In the genomic region with DNA sequence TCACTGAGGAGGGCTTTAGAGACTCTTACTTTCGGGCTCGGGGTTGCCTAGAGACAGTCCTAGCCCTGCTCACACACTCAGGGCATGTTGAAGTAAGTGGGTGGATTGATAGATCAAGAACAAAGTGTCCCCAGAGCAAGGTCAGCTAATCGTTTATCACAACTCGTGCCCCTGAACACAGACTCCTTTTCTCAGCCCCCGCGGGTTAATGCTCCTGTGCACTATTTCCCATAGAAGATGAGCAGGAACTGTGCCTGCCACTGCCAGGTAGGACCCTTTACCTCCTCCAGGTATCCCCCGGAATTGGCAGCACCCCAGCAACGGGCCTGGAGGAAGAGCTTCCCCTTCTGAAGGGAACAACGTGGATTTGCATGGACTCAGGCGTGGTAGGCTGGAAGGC, we compare ENCODE assay signal across 18 mouse cellular contexts. TPM values are rescaled to one million over a fixed set of nuclear protein-coding genes. Genes with fewer than 3 reads are reported as not detected.
DNase-seq lines count a peak whose midpoint lies in the region; ATAC-seq lines count a peak whose summit lies in the region.
"Had no signal": no experiment of that assay in that cellular context is flagged by ENCODE, and none has a peak within 500 bp of the region (broad histone marks: within the 10 kb centered on the region; RNA-seq: fewer than 3 reads in every experiment).

No protein-coding gene starts in this region.

- WGBS in heart, embryonic 10.5 days, result 73% methylated on average over 10 of the region's 10 CpGs
- 72% methylated on average over 10 of the region's 10 CpGs for WGBS in heart, embryonic 12.5 days

- peaks cover 24% of the 10 kb centered on the region; the same call in 1 of the 2 replicates for H3K4me1 ChIP-seq in heart, embryonic 10.5 days
- peaks cover 14% of the 10 kb centered on the region for H3K4me1 ChIP-seq in heart, embryonic 12.5 days (replicated peaks)

- no peak for ATAC-seq in heart, embryonic 12.5 days (ENCODE audit: insufficient number of reproducible peaks, low FRiP score)
- ATAC-seq: forebrain, embryonic 13.5 days; forebrain, postnatal 0 days; intestine, embryonic 15.5 days had no signal

- H3K27ac ChIP-seq in heart, embryonic 10.5 days, result peak overlapping the region; percentile 22; the same call in 1 of the 2 replicates
- no peak overlapping the region for H3K27ac ChIP-seq in heart, embryonic 12.5 days (ENCODE audit: poor library complexity, severe bottlenecking)
- H3K27ac ChIP-seq: embryonic facial prominence, embryonic 13.5 days; forebrain, embryonic 13.5 days; heart, embryonic 15.5 days; hindbrain, embryonic 13.5 days; intestine, embryonic 15.5 days had no signal

- H3K36me3 ChIP-seq in heart, embryonic 10.5 days, result no peaks in the 10 kb centered on the region
- H3K36me3 ChIP-seq in heart, embryonic 12.5 days, result no peaks in the 10 kb centered on the region
- H3K36me3 ChIP-seq: embryonic facial prominence, embryonic 13.5 days; heart, embryonic 15.5 days; hindbrain, embryonic 13.5 days; intestine, embryonic 15.5 days had no signal

- H3K4me3 ChIP-seq in heart, embryonic 10.5 days, result no peak overlapping the region
- H3K4me3 ChIP-seq in heart, embryonic 12.5 days, result no peak overlapping the region
- H3K4me3 ChIP-seq: embryonic facial prominence, embryonic 13.5 days; forebrain, embryonic 13.5 days; heart, embryonic 15.5 days; hindbrain, embryonic 13.5 days; intestine, embryonic 15.5 days had no signal

- DNase-seq in heart, embryonic 10.5 days (ENCODE audit: low spot score), result no peak
- peak; percentile 47 for DNase-seq in adrenal gland, adult 2 months
- DNase-seq in adrenal gland, postnatal 10 days, result peak; percentile 50
- peak; percentile 82 for DNase-seq in testis, postnatal 10 days (ENCODE audit: low spot score)
- DNase-seq in Muller cell, postnatal 12 days (ENCODE audit: inconsistent ontology term), result no peak
- DNase-seq in spleen, postnatal 14 days (ENCODE audit: low spot score in 2 of 2), result no peak
- DNase-seq: cerebellum, adult 2 months; cerebellum, postnatal 25 days; forebrain, postnatal 0 days; gastrocnemius, postnatal 14 days; heart, postnatal 14 days; kidney, adult 18-20 months had no signal

- H3K9ac ChIP-seq in heart, embryonic 12.5 days, result no peak overlapping the region
- H3K9ac ChIP-seq: embryonic facial prominence, embryonic 13.5 days; forebrain, embryonic 13.5 days; forebrain, postnatal 0 days; heart, embryonic 15.5 days; hindbrain, embryonic 13.5 days; intestine, embryonic 15.5 days had no signal

- H3K4me2 ChIP-seq in heart, embryonic 12.5 days, result no peak overlapping the region
- H3K4me2 ChIP-seq: embryonic facial prominence, embryonic 13.5 days; forebrain, embryonic 13.5 days; heart, embryonic 15.5 days; hindbrain, embryonic 13.5 days; intestine, embryonic 15.5 days had no signal

- H3K9me3 ChIP-seq in heart, embryonic 10.5 days, result no peaks in the 10 kb centered on the region
- no peaks in the 10 kb centered on the region for H3K9me3 ChIP-seq in heart, embryonic 12.5 days (replicated peaks)
- H3K9me3 ChIP-seq: embryonic facial prominence, embryonic 13.5 days; forebrain, embryonic 13.5 days; heart, embryonic 15.5 days; hindbrain, embryonic 13.5 days; intestine, embryonic 15.5 days had no signal

- peaks cover 15% of the 10 kb centered on the region for H3K27me3 ChIP-seq in heart, embryonic 10.5 days (ENCODE audit: insufficient read depth, poor library complexity, severe bottlenecking)
- 0 out of 2 replicates have a peak, but pooled peaks cover 4% of the 10 kb centered on the region for H3K27me3 ChIP-seq in heart, embryonic 12.5 days (replicated peaks)
- H3K27me3 ChIP-seq: forebrain, embryonic 13.5 days; intestine, embryonic 15.5 days had no signal

RNA-seq across cellular contexts. Expression of gene Gkap1, which starts 0.8 kb away (rescaled TPM):
- 17.2 and 18.0 TPM in 2 replicates for polyA plus RNA-seq in heart, embryonic 10.5 days (2016; fragmentation: Nextera tagmentation; extraction: Ambion mirVana)
- 24.7 and 25.4 TPM in 2 replicates for polyA plus RNA-seq in heart, embryonic 12.5 days (2016; fragmentation: Nextera tagmentation; extraction: Ambion mirVana)
- 10 to 100 TPM; 48.1 to 53.5 TPM for total RNA-seq in adrenal gland, adult 2 months (2021)
- 12.1 and 20.3 TPM in 2 replicates for polyA plus RNA-seq in adrenal gland, adult 2 months (2012; rRNA removed)
- 10 to 100 TPM; 41.0 to 42.1 TPM for total RNA-seq in adrenal gland, postnatal 10 days (2021)

Comparison
In these comparisons a context has a peak if more than half of its experiments do, and no peak if none do; other contexts are left out.
1. DNase-seq: peak in adrenal gland, adult 2 months (single experiment), adrenal gland, postnatal 10 days (single experiment) and testis, postnatal 10 days (single experiment); none in heart, embryonic 10.5 days (single experiment), Muller cell, postnatal 12 days (single experiment) and spleen, postnatal 14 days (0 of 2).